Mouse (Mus musculus) layer of hippocampus, postnatal 36 days (tissue): ENCODE results near the gene Rreb1. TPM values are rescaled to one million over a fixed set of nuclear protein-coding genes. Genes with fewer than 3 reads are reported as not detected.
"Not testable (repeated sequence)": the region's sequence is repeated elsewhere in the genome, so short reads cannot be mapped to it uniquely, and the experiment has no call there.

ENCODE experiments used
- DNase-seq, 2 experiments: peaks; one replicate each; pipeline ENCODE4 v3.0.0; 2022
- total RNA-seq, 2 experiments: library from RNA; stranded (reverse); gene quantifications; 2 replicates each; pipeline ENCODE4 v1.2.3; 2021

The Rreb1 gene
- total RNA-seq, 2 experiments from 2014 or later = 63.5 to 79.8 TPM

DNA sequence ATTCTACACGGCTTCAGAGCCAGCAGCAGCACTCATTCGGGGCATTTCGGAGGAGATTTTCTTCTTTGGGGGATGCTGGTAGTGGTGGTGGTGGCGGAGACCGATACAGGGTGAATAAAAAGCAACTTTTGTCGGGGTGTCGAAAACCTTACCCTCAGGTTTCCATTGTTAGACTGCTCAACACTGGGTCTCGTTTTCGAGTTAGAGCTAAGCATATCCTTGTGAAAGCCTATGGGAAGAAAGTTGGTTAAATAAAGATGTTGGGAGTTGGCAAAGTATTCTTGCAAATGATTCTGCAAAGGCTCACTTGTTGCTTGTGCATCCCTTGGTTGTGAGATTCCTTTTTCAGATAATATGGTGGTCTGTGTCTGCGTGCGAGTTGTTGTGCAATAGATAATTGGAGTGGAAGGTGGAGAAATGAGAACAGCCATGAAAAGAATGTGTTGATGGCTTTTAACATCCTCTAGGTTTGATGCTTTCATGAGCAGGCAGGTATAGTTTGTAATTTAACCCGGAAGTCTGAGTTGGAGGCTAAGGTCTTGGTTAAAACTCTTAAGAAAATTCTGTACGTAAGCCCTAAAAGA is 49.9 kb downstream of the Rreb1 start:
- no peak for DNase-seq

DNA sequence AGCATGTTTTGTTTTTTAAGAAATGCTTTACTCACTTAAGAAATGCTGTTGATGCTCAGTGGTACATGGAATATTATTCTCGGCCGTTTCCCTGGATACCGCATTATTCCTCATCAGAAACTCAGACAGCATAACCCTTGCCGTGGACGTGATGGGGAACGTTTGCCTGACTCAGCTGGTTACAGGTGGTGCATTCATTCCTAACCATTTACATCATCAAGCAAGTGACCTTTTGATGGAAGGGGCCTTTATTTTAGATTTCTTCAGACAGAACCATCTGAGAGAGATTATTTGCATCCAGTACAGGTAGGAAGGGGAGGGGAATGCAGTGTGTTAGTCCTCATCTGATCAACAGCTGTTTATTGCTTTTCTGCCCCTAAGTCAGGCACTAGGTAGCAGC is 50.7 kb downstream of the Rreb1 start:
- DNase-seq = no peak

- no peak for DNase-seq
These were observed 52.1 kb downstream of the Rreb1 start for GRCm38 (mm10) chr13:37830256-37830655.

DNA sequence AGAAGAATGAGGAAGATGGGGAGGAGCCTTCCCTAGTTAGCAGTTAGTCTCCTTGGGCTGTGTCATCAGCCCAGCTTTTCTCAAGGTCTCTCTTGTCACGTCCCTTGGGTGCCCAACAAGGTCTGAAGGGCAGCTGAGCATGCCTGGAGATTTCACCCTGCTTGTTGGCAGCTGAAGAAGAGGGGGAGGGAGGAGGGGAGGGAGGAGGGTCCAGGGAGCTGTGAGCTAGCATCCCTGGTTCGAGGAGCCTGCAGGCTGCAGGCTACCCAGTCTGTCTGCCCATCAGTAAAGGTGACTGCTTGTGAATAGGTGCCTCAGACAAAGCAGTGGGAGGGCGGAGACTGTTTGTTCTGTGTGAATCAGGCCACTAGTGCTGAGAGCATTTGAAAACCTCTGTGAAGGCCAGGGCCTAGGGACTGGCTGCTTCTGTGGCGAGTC is 52.7 kb downstream of the Rreb1 start:
- no peak for DNase-seq

DNA sequence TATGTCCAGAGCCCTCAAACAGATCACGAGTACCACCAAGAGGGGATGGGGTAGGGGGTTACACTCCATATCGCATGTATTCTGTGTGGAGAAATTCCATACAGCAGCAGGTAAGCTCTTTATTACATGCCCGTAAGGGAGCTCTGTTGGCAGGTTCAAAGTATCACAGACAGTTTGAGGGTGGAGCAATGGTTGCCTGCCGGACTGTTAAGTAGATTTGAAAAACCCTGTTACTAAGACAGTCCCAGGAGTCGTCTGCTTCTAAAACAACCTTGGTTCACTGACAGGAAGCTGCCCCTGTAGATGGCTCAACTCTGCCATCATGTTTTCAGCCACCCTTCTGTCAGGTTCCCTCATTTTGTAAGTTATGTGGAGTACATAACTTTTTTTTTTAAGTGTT is 54.3 kb downstream of the Rreb1 start:
- no peak for DNase-seq

DNA sequence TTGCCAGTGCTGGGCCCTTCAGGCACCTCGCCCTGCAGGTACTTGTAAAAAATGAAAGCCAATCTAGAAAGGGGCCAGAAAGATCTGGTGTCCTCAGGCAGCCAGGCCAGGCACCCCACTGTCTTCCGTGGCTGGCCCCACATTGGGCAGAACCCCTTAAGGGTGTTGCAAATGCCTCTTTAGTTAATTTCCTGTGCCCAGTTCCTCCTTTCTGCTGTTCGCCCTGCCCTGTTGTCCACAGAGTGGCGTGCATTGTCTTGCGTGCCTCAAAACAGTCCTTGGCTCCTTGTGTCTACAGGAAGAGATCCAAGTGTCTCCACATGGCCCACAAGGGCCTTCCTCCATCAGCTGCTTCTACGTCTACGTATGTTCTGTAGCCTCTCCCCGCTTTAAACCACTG is 55.3 kb downstream of the Rreb1 start:
- DNase-seq = no peak

DNA sequence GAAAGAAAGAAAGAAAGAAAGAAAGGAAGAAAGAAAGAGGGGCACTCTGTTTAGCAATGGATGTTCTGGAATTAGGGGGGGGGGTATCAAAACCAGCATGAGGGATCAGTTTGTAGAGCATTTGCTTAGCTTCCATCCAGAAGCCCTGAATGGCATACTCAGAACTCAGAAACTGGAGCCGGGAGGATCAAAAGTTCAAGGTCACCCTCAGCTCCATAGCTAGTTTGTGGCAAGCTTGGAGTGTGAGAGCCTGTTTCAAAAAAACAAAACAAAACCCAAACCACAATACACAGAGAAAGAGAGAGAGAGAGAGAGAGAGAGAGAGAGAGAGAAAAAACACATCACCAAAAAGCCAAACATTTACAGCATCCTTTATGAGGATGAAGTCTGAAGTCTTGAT is 57.1 kb downstream of the Rreb1 start:
- DNase-seq = no peak

DNA sequence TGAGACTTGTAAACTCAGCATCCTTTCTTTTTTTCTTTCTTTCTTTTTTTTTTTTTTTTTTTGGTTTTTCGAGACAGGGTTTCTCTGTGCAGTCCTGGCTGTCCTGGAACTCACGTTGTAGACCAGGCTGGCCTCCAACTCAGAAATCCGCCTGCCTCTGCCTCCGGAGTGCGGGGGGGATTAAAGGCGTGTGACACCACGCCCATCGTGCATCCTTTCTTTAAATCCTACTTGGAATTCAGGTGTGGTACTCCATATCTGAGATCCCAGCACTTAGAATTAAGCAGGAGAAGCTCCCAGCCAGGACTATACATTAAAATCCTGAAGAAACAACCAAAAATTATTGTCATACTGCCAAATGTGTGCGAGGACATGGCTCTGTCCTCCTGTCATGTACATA is 57.6 kb downstream of the Rreb1 start:
- DNase-seq = not testable (repeated sequence)

GRCm38 (mm10) chr13:37837372-37837771 is 59.2 kb downstream of the Rreb1 start:
- DNase-seq = no peak

DNA sequence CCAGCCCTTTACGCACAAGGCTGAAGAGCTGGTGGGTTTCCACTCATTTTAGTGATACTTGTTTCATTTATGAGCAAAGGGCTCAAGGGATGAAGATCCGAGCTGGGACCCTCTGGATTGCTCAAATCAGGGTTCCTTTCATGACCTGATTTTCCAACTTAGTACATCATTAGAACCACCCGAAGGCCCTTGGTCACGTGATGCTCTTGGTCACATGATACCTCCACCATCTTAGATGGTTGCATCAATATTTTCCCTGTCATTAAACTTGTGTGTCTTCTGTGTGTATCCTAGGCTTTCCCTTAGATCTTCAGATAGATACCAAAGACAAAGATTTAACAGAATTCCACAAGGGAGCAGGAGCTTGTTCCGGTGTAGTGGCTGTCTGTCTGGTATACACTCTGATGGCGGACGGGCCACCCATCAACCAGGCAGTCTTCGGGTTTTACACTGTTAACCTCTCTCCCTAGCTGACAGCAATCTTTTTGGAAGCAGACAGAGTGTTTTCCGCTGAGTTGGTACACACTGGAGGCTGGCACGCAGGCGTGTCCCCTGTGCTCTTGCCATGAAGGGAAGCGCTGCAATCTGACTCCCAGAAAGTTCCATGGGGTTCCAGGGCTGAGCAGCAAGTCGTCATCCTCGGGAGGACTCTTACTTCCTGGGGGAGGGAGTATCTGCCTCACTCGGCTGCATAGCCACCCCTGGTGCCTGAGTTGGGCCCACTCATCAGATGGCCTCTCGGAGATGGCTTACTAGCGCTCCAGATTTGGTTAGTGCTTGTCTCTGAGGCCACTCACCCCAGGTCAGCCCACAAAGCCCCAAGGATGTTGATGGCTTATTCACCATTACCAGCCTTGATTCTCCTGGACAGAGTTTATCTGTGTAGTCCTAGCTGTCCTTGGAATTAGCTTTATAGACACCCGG is 60.3 kb downstream of the Rreb1 start:
- DNase-seq = no peak

- DNase-seq = no peak
These were observed 65.0 kb downstream of the Rreb1 start for GRCm38 (mm10) chr13:37843241-37843640.

DNA sequence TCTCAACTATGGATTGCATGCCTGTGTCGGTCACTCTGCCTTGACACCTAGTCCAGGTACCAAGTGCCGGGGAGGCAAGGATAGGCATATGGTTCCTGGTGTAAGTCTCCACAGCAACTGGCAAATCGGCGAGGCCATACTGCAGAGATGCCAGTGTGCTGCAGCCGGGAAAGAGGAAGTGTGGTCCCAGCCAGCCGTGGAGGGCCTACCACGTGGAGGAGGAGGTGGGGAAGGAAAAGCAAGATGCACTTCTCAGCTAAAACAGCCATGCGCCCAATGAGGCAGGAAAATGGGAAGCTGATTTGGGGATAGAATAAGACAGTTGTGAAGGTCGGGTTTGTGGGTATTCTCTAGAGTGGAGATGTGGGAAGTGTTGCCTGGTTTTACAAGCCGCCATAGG is 65.6 kb downstream of the Rreb1 start:
- no peak for DNase-seq

DNA sequence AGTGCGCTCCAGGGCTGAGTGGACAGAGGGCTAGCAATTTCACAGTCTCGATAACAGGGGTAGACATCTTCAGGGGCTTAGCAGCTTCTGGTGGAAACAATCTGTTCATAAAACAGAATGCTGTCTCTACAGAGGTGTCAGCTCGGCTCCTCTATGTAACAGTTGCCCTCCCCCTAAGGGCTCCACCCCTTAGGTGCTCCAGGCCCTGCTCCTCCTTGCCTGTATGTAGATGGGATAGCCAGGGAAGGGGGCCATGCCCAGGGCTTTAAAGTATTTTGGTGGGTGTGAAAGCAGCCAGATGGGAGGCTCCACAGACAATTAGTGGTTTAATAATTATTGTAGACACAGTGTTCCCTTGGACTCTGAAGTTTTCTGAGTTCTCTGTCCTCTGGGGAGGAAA is 67.0 kb downstream of the Rreb1 start:
- no peak for DNase-seq

DNA sequence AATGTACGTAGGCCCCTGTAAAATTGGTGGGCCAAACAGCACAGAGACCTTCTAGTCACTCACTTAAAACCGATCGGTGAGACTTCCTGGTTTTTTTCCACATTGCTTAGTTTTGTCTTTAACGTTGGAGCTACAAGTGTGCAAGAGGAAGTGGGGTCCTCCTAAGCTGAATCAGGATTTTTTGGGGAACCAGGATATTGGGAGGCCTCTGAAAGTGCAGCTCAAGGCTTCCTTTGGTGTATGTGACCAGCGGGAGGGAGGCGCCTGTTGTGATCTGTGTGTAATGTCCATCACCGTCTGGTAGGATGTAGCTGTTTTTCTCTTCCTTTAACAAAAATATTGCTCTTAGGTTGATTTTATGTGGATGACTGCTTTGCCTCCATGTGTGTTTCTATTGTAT is 67.4 kb downstream of the Rreb1 start:
- DNase-seq = no peak

DNA sequence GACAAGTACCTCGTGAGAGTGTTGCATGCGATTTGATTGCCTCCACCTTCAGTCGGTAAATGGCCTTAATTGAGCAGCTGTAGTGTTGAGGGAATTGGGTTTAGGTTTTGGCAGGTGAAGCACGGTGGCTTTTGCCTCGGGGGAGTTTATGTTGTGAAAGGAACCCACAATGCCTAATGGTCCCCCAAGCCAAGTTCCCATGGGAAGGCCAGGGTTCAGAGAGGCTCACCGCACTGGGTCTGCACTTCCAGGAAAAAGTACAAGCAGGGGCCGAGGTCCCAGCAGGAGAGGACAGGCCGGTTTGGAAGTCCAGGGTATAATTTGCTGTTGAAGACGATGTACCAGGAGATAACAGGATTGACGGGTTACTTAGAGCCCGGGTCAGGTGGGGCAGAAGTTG is 68.3 kb downstream of the Rreb1 start:
- no peak for DNase-seq

- no peak for DNase-seq
These were observed 68.9 kb downstream of the Rreb1 start for GRCm38 (mm10) chr13:37846962-37847570.

DNA sequence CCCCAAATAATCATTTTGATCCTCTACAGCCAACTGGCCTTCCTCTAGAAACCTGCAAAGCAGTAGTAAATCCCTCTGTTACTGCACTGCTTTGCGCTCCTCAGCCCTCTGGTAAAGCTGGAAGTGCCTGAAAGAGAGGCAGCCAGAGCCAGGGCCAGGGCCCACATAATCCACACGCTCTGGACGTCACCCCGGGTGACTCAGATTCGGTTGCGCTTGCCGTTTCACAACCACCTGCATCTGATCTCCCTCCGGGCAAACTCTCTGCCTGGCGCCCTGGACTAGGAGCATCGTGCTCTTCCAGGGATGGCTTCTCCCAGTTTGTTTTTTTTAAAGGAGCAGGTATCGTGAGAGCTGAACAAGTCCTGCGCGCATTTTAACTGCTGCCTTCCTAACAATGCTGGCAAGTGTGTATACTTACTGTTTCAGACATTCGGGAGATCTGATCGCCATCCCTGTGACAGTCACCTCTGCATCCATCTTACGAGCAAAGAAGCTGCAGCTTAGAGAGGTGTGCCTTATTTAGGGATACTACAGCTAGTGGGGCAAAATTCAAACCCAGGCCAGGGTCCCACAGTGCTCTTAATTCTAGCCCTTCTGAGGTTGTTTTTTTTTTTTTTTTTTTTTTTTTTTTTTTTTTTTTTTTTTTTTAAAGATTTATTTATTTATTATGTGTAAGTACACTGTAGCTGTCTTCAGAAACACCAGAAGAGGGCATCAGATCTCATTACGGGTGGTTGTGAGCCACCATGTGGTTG is 69.6 kb downstream of the Rreb1 start:
- no peak for DNase-seq

- no peak for DNase-seq
These were observed 70.2 kb downstream of the Rreb1 start for GRCm38 (mm10) chr13:37848438-37848837.

DNA sequence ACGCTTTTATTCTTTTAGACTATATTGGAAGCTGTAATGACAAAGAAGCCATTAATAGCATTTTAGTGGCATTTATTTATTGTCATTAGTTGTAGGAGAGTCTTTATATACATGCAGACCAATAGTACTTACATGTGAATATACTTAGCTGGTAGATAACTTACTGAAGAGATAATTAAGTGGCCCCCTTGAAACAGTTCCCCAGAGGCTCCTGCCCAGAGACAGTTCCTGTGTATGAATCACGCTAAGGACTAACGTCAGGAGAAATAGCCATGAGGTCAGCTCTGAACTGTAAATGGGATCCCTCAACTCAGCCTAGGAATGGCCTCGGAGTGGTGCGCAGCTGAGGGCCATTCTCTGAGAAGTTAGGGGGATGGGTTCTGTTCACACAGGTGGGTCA is 73.4 kb downstream of the Rreb1 start:
- DNase-seq = no peak

DNA sequence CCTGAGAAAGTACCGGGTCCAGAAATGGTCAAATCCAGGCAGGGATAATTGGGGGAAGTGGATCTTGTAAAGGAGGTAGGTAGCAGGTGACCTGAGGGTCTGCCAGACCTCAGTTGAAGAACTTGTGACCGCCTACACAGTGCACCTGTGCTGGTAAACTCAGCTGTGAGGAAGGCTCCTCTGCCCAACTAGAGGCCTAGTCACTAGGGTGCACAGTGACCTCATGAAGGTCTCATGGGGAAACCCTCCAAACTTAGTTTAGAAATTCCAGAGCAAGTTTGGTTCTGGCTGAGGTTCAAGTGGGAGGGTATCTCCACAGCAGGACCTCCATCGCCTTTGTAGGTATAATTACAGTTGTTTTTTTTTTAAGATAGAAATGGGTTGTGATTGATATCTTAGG is 74.7 kb downstream of the Rreb1 start:
- no peak for DNase-seq

- no peak for DNase-seq
These were observed 75.2 kb downstream of the Rreb1 start for GRCm38 (mm10) chr13:37853441-37853840.

DNA sequence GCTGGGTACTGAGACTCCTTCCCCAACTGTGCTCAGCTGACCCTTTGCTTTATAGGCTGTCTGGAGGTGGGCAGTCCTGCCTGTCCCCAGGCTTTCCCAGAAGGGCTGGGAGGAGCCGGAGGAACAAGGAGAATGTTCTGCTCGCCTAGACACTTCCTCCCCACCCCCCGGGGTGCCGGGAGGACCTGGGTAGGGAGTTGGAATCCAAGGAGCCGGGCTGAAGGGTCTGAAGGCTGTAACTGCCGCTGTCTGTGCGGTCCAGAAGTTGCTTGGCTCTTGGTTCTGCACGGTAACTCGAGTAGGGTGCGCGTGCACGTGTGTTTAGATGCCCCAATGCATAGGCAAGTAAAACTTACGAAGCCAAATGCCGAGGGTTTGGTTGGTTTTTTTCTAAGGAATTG is 75.8 kb downstream of the Rreb1 start:
- no peak for DNase-seq
